Mouse (Mus musculus) lung, embryonic 15.5 days (tissue): ENCODE results near the gene Arsb. TPM values are rescaled to one million over a fixed set of nuclear protein-coding genes. Genes with fewer than 3 reads are reported as not detected.
A peak's percentile ranks its signal among the peaks of the same experiment; 100 is the strongest.
"Not testable (repeated sequence)": the region's sequence is repeated elsewhere in the genome, so short reads cannot be mapped to it uniquely, and the experiment has no call there.

Experiments used
- ATAC-seq: fragments of 200-750 bp; cut with Nextera tagmentation; 2 replicates; pipeline ENCODE4 v1.8.0; 2017; ENCODE audit warnings: moderate number of reproducible peaks, borderline replicate concordance; ENCODE audit not compliant: low FRiP score, low TSS enrichment; ENCODE audit errors: extremely low read depth
- H3K27ac ChIP-seq: fragments of 300-500 bp; sonication (generic); 2 replicates; pipeline ENCODE4 v1.5.1; 2015; ENCODE audit warnings: moderate library complexity, mild to moderate bottlenecking, inconsistent platforms
- H3K27me3 ChIP-seq: fragments of 300-500 bp; sonication (generic); 2 replicates; pipeline ENCODE4 v1.6.1; 2015; ENCODE audit warnings: inconsistent platforms
- H3K36me3 ChIP-seq: fragments of 300-500 bp; sonication (generic); 2 replicates; pipeline ENCODE4 v1.6.1; 2015; ENCODE audit warnings: inconsistent platforms
- H3K4me1 ChIP-seq: fragments of 300-500 bp; sonication (generic); 2 replicates; pipeline ENCODE4 v1.6.1; 2015; ENCODE audit warnings: inconsistent platforms
- H3K4me2 ChIP-seq: fragments of 300-500 bp; sonication (generic); 2 replicates; pipeline ENCODE4 v1.6.1; 2015; ENCODE audit warnings: inconsistent platforms, mild to moderate bottlenecking, moderate library complexity
- H3K4me3 ChIP-seq: fragments of 300-500 bp; sonication (generic); 2 replicates; pipeline ENCODE4 v1.5.1; 2015; ENCODE audit warnings: mild to moderate bottlenecking, inconsistent platforms
- H3K9ac ChIP-seq: fragments of 300-500 bp; sonication (generic); 2 replicates; pipeline ENCODE4 v1.6.1; 2015; ENCODE audit warnings: inconsistent platforms
- H3K9me3 ChIP-seq: fragments of 300-500 bp; sonication (generic); 2 replicates; pipeline ENCODE4 v1.6.1; 2016; ENCODE audit warnings: inconsistent platforms
- WGBS: fragments of 180-500 bp; shearing (Covaris S2); methylation state at CpG from one replicate; pipeline ENCODE4 v1.1.7; 2015; 5-methylcytosine and 5-hydroxymethylcytosine counted together
- polyA plus RNA-seq: library from polyadenylated mRNA; unstranded; fragments of >200 nt; fragmentation: Nextera tagmentation; extraction: Ambion mirVana; gene quantifications from 2 replicates; pipeline ENCODE4 v1.2.1, GENCODE M21; 2015

Arsb gene
- polyA plus RNA-seq, 1 experiment from 2014 or later, result 14.8 TPM

- Histone ChIP-seq H3K27me3 (no peaks in the 10 kb centered on the region), H3K9me3 (no peaks in the 10 kb centered on the region), H3K4me2 (no peak overlapping the region), H3K36me3 (0 out of 2 replicates have a peak, but pooled peaks cover 3% of the 10 kb centered on the region), H3K4me1 (peaks cover 9% of the 10 kb centered on the region; the same call in 1 of the 2 replicates), H3K27ac (no peak overlapping the region), H3K9ac (no peak overlapping the region), H3K4me3 (no peak overlapping the region)
- WGBS, result 82% methylated on average over 10 of the region's 10 CpGs
- ATAC-seq, result no peak
Measured at GRCm38 (mm10) chr13:93793643-93794182, 22.3 kb downstream of the Arsb start.

GRCm38 (mm10) chr13:93797011-93797600 is 25.7 kb downstream of the Arsb start:
- ATAC-seq, result no peak

DNA sequence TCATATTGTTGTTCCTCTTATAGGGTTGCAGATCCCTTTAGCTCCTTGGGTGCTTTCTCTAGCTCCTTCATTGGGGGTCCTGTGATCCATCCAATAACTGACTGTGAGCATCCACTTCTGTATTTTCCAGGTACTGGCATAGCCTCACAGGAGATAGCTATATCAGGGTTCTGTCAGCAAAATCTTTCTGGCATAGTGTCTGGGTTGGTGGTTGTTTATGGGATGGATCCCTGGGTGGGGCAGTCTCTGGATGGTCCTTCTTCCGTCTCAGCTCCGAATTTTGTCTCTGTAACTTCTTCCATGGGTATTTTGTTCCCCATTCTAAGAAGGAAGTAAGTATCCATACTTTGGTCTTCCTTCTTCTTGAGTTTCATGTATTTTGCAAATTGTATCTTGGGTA is 38.9 kb downstream of the Arsb start:
- 80% methylated on average over 2 of the region's 2 CpGs for WGBS
- H3K9ac ChIP-seq, H3K27me3 ChIP-seq, H3K4me1 ChIP-seq, ATAC-seq, H3K9me3 ChIP-seq, H3K27ac ChIP-seq, H3K36me3 ChIP-seq, H3K4me3 ChIP-seq, H3K4me2 ChIP-seq: not testable (repeated sequence)

More at GRCm38 (mm10) chr13:93797011-93797600, 25.7 kb downstream of the Arsb start:
- Histone ChIP-seq H3K36me3 (0 out of 2 replicates have a peak, but pooled peaks cover 3% of the 10 kb centered on the region), H3K4me1 (peaks cover 3% of the 10 kb centered on the region; the same call in 1 of the 2 replicates), H3K9me3 (no peaks in the 10 kb centered on the region), H3K27me3 (no peaks in the 10 kb centered on the region), H3K27ac (no peak overlapping the region), H3K4me2 (no peak overlapping the region), H3K4me3 (no peak overlapping the region), H3K9ac (no peak overlapping the region)
- WGBS, result 63% methylated on average over 5 of the region's 5 CpGs

GRCm38 (mm10) chr13:93814081-93814480 is 42.7 kb downstream of the Arsb start:
- no peaks in the 10 kb centered on the region for H3K36me3 ChIP-seq
- no peak overlapping the region for H3K4me3 ChIP-seq
- no peaks in the 10 kb centered on the region for H3K27me3 ChIP-seq
- no peaks in the 10 kb centered on the region for H3K4me1 ChIP-seq
- H3K4me2 ChIP-seq, result no peak overlapping the region
- H3K9me3 ChIP-seq, result no peaks in the 10 kb centered on the region
- ATAC-seq, result no peak
- no peak overlapping the region for H3K9ac ChIP-seq
- no peak overlapping the region for H3K27ac ChIP-seq
- whole genome bisulfite sequencing, result 87% methylated on average over 6 of the region's 6 CpGs

DNA sequence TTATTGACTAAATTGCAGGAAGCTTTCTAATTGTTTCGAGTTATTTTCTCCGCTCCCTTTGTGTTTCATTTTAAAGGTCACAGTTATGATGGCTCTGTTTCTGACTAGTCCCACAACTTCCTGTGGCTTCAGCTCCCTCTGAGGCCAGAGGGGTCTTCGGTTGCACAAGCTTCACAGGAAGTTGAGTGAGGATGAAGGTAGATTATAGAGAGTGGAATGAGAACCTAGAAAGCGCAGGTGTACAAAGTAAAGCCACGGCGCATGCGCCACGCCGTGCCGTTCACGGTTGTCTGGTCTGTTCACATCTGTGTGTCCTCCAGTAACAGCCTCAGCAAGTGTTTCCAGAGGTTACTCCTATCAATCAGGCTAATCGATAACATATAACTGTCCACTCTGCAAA is 43.2 kb downstream of the Arsb start:
- Histone ChIP-seq H3K4me2 (no peak overlapping the region), H3K36me3 (no peaks in the 10 kb centered on the region), H3K27me3 (no peaks in the 10 kb centered on the region), H3K9me3 (no peaks in the 10 kb centered on the region), H3K27ac (no peak overlapping the region), H3K4me1 (no peaks in the 10 kb centered on the region), H3K4me3 (no peak overlapping the region), H3K9ac (no peak overlapping the region)
- WGBS, result 88% methylated on average over 12 of the region's 12 CpGs
- no peak for ATAC-seq

- Histone ChIP-seq H3K4me2 (no peak overlapping the region), H3K4me1 (no peaks in the 10 kb centered on the region), H3K4me3 (no peak overlapping the region), H3K9me3 (no peaks in the 10 kb centered on the region), H3K9ac (no peak overlapping the region), H3K36me3 (no peaks in the 10 kb centered on the region), H3K27me3 (no peaks in the 10 kb centered on the region), H3K27ac (no peak overlapping the region)
- no peak for ATAC-seq
- 79% methylated on average over 11 of the region's 11 CpGs for WGBS
Measured at GRCm38 (mm10) chr13:93815128-93815527, 43.7 kb downstream of the Arsb start.

DNA sequence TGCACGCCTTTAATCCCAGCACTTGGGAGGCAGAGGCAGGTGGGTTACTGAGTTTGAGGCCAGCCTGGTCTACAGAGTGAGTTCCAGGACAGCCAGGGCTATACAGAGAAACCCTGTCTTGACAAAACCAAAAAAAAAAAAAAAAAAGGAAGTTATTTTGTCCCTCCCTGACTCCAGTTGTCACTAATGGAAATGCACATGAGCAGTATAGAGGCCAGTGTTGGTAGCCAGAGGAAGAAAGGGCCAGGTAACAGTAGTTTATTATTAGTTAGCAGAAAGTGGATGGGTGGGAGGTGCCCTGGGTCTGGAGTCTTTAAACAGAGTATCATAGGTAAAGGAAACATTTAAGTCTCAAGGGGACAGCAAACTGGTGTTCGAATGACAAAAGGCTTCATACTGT is 44.7 kb downstream of the Arsb start:
- H3K4me1 ChIP-seq, result no peaks in the 10 kb centered on the region
- ATAC-seq, result no peak
- no peak overlapping the region for H3K27ac ChIP-seq
- H3K36me3 ChIP-seq, result no peaks in the 10 kb centered on the region
- no peak overlapping the region for H3K4me2 ChIP-seq
- H3K9ac ChIP-seq, result no peak overlapping the region
- no peaks in the 10 kb centered on the region for H3K9me3 ChIP-seq
- 78% methylated on average over 2 of the region's 2 CpGs for WGBS
- no peak overlapping the region for H3K4me3 ChIP-seq
- H3K27me3 ChIP-seq, result no peaks in the 10 kb centered on the region

DNA sequence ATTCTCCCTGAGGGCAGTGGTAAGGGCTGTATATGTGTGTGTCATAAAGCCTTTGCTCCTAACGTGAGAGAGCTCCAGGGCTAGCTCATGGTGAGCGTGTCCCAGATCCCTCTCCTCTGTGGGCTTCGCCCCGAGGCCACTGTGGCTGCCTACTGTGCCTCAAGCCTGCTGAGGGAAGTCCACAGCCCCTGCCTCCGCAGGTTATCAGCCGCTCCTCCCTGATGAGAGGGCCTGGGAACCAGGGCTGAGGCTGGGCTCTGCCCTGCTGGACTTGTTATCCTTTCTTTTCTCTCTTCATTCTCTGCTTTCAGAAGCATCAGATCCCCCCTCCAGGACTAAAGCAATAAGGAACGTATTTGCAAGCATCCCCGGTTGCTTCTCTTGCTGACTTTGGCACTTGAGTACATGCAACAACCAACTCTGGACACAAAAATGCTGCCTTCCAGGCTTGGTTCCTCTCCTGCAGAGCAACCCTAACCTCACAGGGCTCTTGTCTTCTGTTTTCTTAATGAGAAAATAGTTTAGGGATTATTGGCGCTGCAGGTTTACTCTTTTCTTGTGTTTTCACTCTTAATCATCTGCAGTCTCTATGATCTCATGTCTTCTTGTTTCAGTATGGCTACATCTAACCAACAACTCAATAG is 45.4 kb downstream of the Arsb start:
- Histone ChIP-seq H3K9ac (no peak overlapping the region), H3K4me2 (no peak overlapping the region), H3K36me3 (no peaks in the 10 kb centered on the region), H3K27me3 (no peaks in the 10 kb centered on the region), H3K4me3 (no peak overlapping the region), H3K27ac (no peak overlapping the region), H3K9me3 (no peaks in the 10 kb centered on the region), H3K4me1 (peaks cover 5% of the 10 kb centered on the region; the same call in 1 of the 2 replicates)
- 65% methylated on average over 9 of the region's 9 CpGs for WGBS
- no peak for ATAC-seq

- WGBS, result 75% methylated on average over 4 of the region's 4 CpGs
- H3K27ac ChIP-seq, result 0 out of 2 replicates have a peak overlapping the region, but pooled peaks have one; percentile 12
- no peak overlapping the region for H3K4me2 ChIP-seq
- no peak overlapping the region for H3K4me3 ChIP-seq
- no peaks in the 10 kb centered on the region for H3K27me3 ChIP-seq
- H3K9me3 ChIP-seq, result no peaks in the 10 kb centered on the region
- H3K4me1 ChIP-seq, result peaks cover 12% of the 10 kb centered on the region; the same call in 1 of the 2 replicates
- no peak for ATAC-seq
- no peak overlapping the region for H3K9ac ChIP-seq
- no peaks in the 10 kb centered on the region for H3K36me3 ChIP-seq
Measured at GRCm38 (mm10) chr13:93820173-93820572, 48.7 kb downstream of the Arsb start.

DNA sequence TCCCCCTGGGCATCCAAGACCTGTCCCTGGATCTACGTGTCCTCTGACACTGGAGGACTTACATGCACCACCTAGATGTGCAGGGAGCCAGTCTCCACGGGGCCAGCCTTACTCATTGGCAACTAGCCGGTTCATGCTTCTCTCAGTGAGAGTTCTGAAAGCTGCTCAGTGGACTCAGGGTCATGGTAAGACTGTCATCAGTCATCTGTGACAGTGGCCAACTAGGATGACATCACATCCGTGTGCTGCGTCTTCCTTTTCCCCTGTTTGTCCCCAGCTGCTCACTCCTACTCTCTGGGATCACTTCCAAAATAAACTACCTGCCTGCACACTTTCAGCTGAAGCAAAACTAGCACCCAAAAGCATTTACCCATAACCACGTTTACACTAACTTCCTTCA is 50.6 kb downstream of the Arsb start:
- peak; percentile 49; the same call in 1 of the 2 replicates for ATAC-seq
- H3K4me1 ChIP-seq, result peaks cover 12% of the 10 kb centered on the region; the same call in 1 of the 2 replicates
- H3K9ac ChIP-seq, result no peak overlapping the region
- no peaks in the 10 kb centered on the region for H3K36me3 ChIP-seq
- 45% methylated on average over 6 of the region's 6 CpGs for WGBS
- H3K27ac ChIP-seq, result peak overlapping the region; percentile 45; the same call in 1 of the 2 replicates
- no peaks in the 10 kb centered on the region for H3K9me3 ChIP-seq
- H3K4me2 ChIP-seq, result no peak overlapping the region
- H3K4me3 ChIP-seq, result no peak overlapping the region
- H3K27me3 ChIP-seq, result no peaks in the 10 kb centered on the region

- H3K9me3 ChIP-seq, result no peaks in the 10 kb centered on the region
- no peak overlapping the region for H3K27ac ChIP-seq
- no peaks in the 10 kb centered on the region for H3K27me3 ChIP-seq
- H3K4me1 ChIP-seq, result peaks cover 14% of the 10 kb centered on the region; the same call in 1 of the 2 replicates
- WGBS, result 83% methylated on average over 7 of the region's 7 CpGs
- no peaks in the 10 kb centered on the region for H3K36me3 ChIP-seq
- H3K4me3 ChIP-seq, result no peak overlapping the region
- H3K4me2 ChIP-seq, result no peak overlapping the region
- no peak overlapping the region for H3K9ac ChIP-seq
- no peak for ATAC-seq
Measured at GRCm38 (mm10) chr13:93825792-93826558, 54.5 kb downstream of the Arsb start.
